Mouse (Mus musculus): Measurements from ENCODE around the gene Olfr198. TPM values are rescaled to one million over a fixed set of nuclear protein-coding genes. Genes with fewer than 3 reads are reported as not detected.
"Not testable (repeated sequence)": the region's sequence is repeated elsewhere in the genome, so short reads cannot be mapped to it uniquely, and the experiment has no call there.

The Olfr198 gene
- not detected in 2 replicates for total RNA-seq (2014; rRNA removed)
- not detected in 2 replicates for polyA plus RNA-seq (2015; fragmentation: Nextera tagmentation; extraction: Ambion mirVana)

- H3K4me1 ChIP-seq (ENCODE audit: insufficient read depth, low read length); H3K9ac ChIP-seq (replicated peaks; ENCODE audit: low read length); H3K9me3 ChIP-seq (ENCODE audit: low read length); H3K27me3 ChIP-seq (ENCODE audit: insufficient read depth, low read length); H3K4me2 ChIP-seq (ENCODE audit: low read depth, low read length); H3K27ac ChIP-seq; H3K36me3 ChIP-seq (ENCODE audit: insufficient read depth, low read length); ATAC-seq; H3K4me3 ChIP-seq (ENCODE audit: low read length); DNase-seq (ENCODE audit: low spot score): not testable (repeated sequence)
- 72% methylated on average over 1 of the region's 1 CpGs for whole genome bisulfite sequencing
Measured at GRCm38 (mm10) chr16:59203433-59203832, at the start of gene Olfr198. Gene Olfr198 (minus strand): TSS chr16:59203533.

DNA sequence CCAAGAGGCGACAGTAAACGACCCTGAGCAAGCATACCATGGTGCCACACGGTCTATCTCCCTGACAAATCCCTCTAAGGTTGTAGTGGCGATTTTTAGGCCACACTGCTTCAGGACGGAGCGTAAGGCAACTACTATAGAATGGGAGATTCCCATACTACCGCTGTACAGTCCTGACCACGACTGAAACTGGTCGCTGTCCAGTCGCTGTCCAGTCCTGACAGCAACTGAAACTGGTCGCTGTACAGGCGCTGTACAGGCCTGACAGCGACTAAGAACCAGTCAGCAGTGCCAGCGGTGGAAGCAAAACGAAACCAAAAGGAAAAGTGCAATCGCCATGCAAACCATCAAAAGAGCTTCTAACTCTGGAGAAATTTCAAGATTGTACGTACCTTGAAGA lies 46.4 kb upstream of the Olfr198 start:
- WGBS = 89% methylated on average over 17 of the region's 17 CpGs
- Histone ChIP-seq H3K9me3 (ENCODE audit: low read length) (no peaks in the 10 kb centered on the region), H3K9ac (replicated peaks; ENCODE audit: low read length) (no peak overlapping the region), H3K4me3 (ENCODE audit: low read length) (no peak overlapping the region), H3K4me1 (ENCODE audit: insufficient read depth, low read length) (no peaks in the 10 kb centered on the region), H3K27ac (no peak overlapping the region), H3K27me3 (ENCODE audit: insufficient read depth, low read length) (no peaks in the 10 kb centered on the region), H3K4me2 (ENCODE audit: low read depth, low read length) (no peak overlapping the region), H3K36me3 (ENCODE audit: insufficient read depth, low read length) (no peaks in the 10 kb centered on the region)
- ATAC-seq = no peak
- no peak for TF ChIP-seq CTCF (IDR thresholded peaks at IDR 0.05; ENCODE audit: low read depth)
- DNase-seq (ENCODE audit: low spot score) = no peak

DNA sequence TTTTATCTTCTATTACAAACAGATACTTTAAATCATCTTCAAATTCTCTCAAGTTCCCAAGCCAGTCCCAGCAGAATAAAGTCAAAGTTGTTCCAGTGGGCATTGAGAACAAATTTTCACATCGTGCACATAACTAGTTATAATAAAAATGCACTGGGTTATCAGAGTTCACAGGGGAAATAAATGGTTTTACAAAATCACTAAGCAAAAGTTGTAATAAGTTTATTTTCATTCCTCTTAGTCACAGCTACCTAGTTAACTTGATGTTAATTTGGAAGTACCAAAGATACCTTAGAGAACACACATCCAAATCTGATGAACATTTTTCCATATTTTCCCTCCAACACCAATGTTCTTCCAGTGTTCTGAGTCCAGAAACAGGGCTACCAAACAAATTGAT lies 16.3 kb upstream of the Olfr198 start, which contains the start of gene Olfr199:
Olfr199 (minus strand) TSS at position 101 of the 400 bp plus-strand sequence.
- not testable (repeated sequence) for DNase-seq (ENCODE audit: low spot score); H3K36me3 ChIP-seq (ENCODE audit: insufficient read depth, low read length); H3K9me3 ChIP-seq (ENCODE audit: low read length); H3K4me3 ChIP-seq (ENCODE audit: low read length); H3K4me2 ChIP-seq (ENCODE audit: low read depth, low read length); ATAC-seq; H3K4me1 ChIP-seq (ENCODE audit: insufficient read depth, low read length); H3K27me3 ChIP-seq (ENCODE audit: insufficient read depth, low read length); H3K9ac ChIP-seq (replicated peaks; ENCODE audit: low read length); H3K27ac ChIP-seq
- WGBS = 84% methylated on average over 1 of the region's 1 CpGs

DNA sequence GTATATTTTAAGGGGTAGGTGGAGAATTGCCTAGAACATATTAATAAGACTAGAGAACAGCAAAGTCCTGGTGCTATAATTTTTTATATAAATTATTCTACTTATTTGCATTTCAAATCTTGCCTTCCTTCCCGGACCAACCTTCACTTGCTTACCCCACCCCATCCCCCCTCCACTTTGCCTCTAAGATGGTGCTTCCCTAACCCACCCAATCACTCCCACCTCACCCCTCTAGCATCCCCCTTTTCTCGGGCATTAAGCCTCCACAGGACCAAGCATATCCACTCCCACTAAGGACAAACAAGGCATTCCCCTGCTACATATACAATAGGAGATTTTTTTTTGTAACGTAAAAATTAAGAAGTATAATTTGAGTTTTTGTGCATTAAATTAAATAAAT lies 14.5 kb upstream of the Olfr198 start:
- H3K9me3 ChIP-seq (ENCODE audit: low read length); H3K9ac ChIP-seq (replicated peaks; ENCODE audit: low read length); H3K4me2 ChIP-seq (ENCODE audit: low read depth, low read length); H3K4me1 ChIP-seq (ENCODE audit: insufficient read depth, low read length); H3K27me3 ChIP-seq (ENCODE audit: insufficient read depth, low read length); DNase-seq (ENCODE audit: low spot score); H3K27ac ChIP-seq; ATAC-seq; H3K4me3 ChIP-seq (ENCODE audit: low read length); H3K36me3 ChIP-seq (ENCODE audit: insufficient read depth, low read length): not testable (repeated sequence)
- WGBS = 81% methylated on average over 3 of the region's 3 CpGs

DNA sequence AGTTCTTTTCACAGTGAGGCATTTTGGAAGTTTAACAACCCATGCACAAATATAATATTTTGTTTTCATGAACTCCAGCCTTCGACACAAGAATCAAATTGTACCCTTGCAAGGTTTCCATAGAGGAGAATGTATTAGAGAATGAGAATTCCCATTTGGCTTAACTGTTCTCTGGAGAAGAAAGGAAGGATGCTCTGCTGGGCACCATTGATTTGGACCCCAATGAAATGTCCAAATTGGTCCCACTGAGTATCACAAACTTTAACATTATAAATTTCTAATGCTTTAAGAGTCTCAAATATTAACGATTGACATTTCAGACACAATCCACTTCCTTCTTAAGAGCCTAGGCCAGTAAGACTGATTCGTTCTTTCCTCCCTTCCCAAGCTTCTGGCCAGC lies 33.0 kb downstream of the Olfr198 start, which contains the start of gene Olfr196:
Olfr196 (minus strand) TSS at position 101 of the 400 bp plus-strand sequence.
- DNase-seq (ENCODE audit: low spot score) (no peak), ATAC-seq (no peak)
- no peaks in the 10 kb centered on the region for H3K36me3 ChIP-seq (ENCODE audit: insufficient read depth, low read length)
- 67% methylated on average over 3 of the region's 3 CpGs for WGBS
- H3K27ac ChIP-seq = no peak within 1 kb of the TSS
- no peaks in the 10 kb centered on the region for H3K27me3 ChIP-seq (ENCODE audit: insufficient read depth, low read length)
- H3K9me3 ChIP-seq (ENCODE audit: low read length) = no peaks in the 10 kb centered on the region
- no peak within 1 kb of the TSS for H3K4me3 ChIP-seq (ENCODE audit: low read length)
- H3K4me2 ChIP-seq (ENCODE audit: low read depth, low read length) = no peak within 1 kb of the TSS
- TF ChIP-seq CTCF (IDR thresholded peaks at IDR 0.05; ENCODE audit: low read depth) = no peak
- no peak within 1 kb of the TSS for H3K9ac ChIP-seq (replicated peaks; ENCODE audit: low read length)
- no peaks in the 10 kb centered on the region for H3K4me1 ChIP-seq (ENCODE audit: insufficient read depth, low read length)

DNA sequence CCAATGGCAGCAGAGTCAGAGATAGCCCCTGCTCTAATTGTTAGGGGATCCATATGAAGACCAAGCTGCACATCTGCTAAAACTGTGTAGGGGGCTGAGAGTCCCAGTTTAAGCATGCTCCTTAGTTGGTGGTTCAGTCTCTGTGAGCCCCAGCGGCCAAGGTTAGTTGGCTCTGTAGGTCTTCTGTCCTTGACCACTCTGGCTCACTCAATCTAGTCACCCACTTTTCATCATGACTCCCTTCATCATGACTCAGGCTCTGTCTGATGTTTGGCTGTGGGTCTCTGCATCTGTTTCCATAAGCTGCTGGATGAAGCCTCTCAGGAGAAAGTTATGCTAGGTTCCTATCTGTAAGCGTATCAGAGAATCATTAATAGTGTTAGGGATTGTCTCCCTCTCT lies 51.3 kb downstream of the Olfr198 start:
- DNase-seq (ENCODE audit: low spot score) (no peak), ATAC-seq (no peak)
- Histone ChIP-seq H3K36me3 (ENCODE audit: insufficient read depth, low read length) (no peaks in the 10 kb centered on the region), H3K27ac (no peak overlapping the region), H3K9me3 (ENCODE audit: low read length) (no peaks in the 10 kb centered on the region), H3K9ac (replicated peaks; ENCODE audit: low read length) (no peak overlapping the region), H3K4me1 (ENCODE audit: insufficient read depth, low read length) (no peaks in the 10 kb centered on the region), H3K27me3 (ENCODE audit: insufficient read depth, low read length) (no peaks in the 10 kb centered on the region), H3K4me3 (ENCODE audit: low read length) (no peak overlapping the region), H3K4me2 (ENCODE audit: low read depth, low read length) (no peak overlapping the region)
- 90% methylated on average over 2 of the region's 2 CpGs for WGBS
- no peak for TF ChIP-seq CTCF (IDR thresholded peaks at IDR 0.05; ENCODE audit: low read depth)

Other genes with a start within 250 kb of the Olfr198 start
- gene Olfr183, start 208.2 kb downstream of the Olfr198 start, total RNA-seq (2014; rRNA removed) = not detected in 2 replicates
- gene Olfr183, start 208.2 kb downstream of the Olfr198 start, polyA plus RNA-seq (2015; fragmentation: Nextera tagmentation; extraction: Ambion mirVana) = not detected in 2 replicates
- gene Olfr186, start 173.2 kb downstream of the Olfr198 start, total RNA-seq (2014; rRNA removed) = not detected in 2 replicates
- not detected in 2 replicates for gene Olfr186, start 173.2 kb downstream of the Olfr198 start, polyA plus RNA-seq (2015; fragmentation: Nextera tagmentation; extraction: Ambion mirVana)
- not detected in 2 replicates for gene Olfr187, start 163.8 kb downstream of the Olfr198 start, total RNA-seq (2014; rRNA removed)
- not detected in 2 replicates for gene Olfr187, start 163.8 kb downstream of the Olfr198 start, polyA plus RNA-seq (2015; fragmentation: Nextera tagmentation; extraction: Ambion mirVana)
- not detected in 2 replicates for gene Olfr190, start 125.5 kb downstream of the Olfr198 start, total RNA-seq (2014; rRNA removed)
- gene Olfr190, start 125.5 kb downstream of the Olfr198 start, polyA plus RNA-seq (2015; fragmentation: Nextera tagmentation; extraction: Ambion mirVana) = not detected in 2 replicates
- not detected in 2 replicates for gene Olfr191, start 113.7 kb downstream of the Olfr198 start, total RNA-seq (2014; rRNA removed)
- gene Olfr191, start 113.7 kb downstream of the Olfr198 start, polyA plus RNA-seq (2015; fragmentation: Nextera tagmentation; extraction: Ambion mirVana) = not detected in 2 replicates
- not detected in 2 replicates for gene Olfr193, start 91.7 kb downstream of the Olfr198 start, total RNA-seq (2014; rRNA removed)
- not detected in 2 replicates for gene Olfr193, start 91.7 kb downstream of the Olfr198 start, polyA plus RNA-seq (2015; fragmentation: Nextera tagmentation; extraction: Ambion mirVana)
- gene Olfr194, start 82.5 kb downstream of the Olfr198 start, total RNA-seq (2014; rRNA removed) = not detected in 2 replicates
- gene Olfr194, start 82.5 kb downstream of the Olfr198 start, polyA plus RNA-seq (2015; fragmentation: Nextera tagmentation; extraction: Ambion mirVana) = not detected in 2 replicates
- not detected in 2 replicates for gene Olfr195, start 56.5 kb downstream of the Olfr198 start, total RNA-seq (2014; rRNA removed)
- not detected in 2 replicates for gene Olfr195, start 56.5 kb downstream of the Olfr198 start, polyA plus RNA-seq (2015; fragmentation: Nextera tagmentation; extraction: Ambion mirVana)
- not detected in 2 replicates for gene Olfr196, start 33.1 kb downstream of the Olfr198 start, total RNA-seq (2014; rRNA removed)
- not detected in 2 replicates for gene Olfr196, start 33.1 kb downstream of the Olfr198 start, polyA plus RNA-seq (2015; fragmentation: Nextera tagmentation; extraction: Ambion mirVana)
- gene Olfr199, start 16.2 kb upstream of the Olfr198 start, total RNA-seq (2014; rRNA removed) = not detected in 2 replicates
- not detected in 2 replicates for gene Olfr199, start 16.2 kb upstream of the Olfr198 start, polyA plus RNA-seq (2015; fragmentation: Nextera tagmentation; extraction: Ambion mirVana)
- not detected in 2 replicates for gene Olfr201, start 69.1 kb upstream of the Olfr198 start, total RNA-seq (2014; rRNA removed)
- gene Olfr201, start 69.1 kb upstream of the Olfr198 start, polyA plus RNA-seq (2015; fragmentation: Nextera tagmentation; extraction: Ambion mirVana) = not detected in 2 replicates
- gene Olfr202, start 83.3 kb upstream of the Olfr198 start, total RNA-seq (2014; rRNA removed) = not detected in 2 replicates
- not detected in 2 replicates for gene Olfr202, start 83.3 kb upstream of the Olfr198 start, polyA plus RNA-seq (2015; fragmentation: Nextera tagmentation; extraction: Ambion mirVana)
- not detected in 2 replicates for gene Olfr203, start 95.3 kb upstream of the Olfr198 start, total RNA-seq (2014; rRNA removed)
- gene Olfr203, start 95.3 kb upstream of the Olfr198 start, polyA plus RNA-seq (2015; fragmentation: Nextera tagmentation; extraction: Ambion mirVana) = not detected in 2 replicates
- gene Olfr204, start 114.7 kb upstream of the Olfr198 start, total RNA-seq (2014; rRNA removed) = not detected in 2 replicates
- gene Olfr204, start 114.7 kb upstream of the Olfr198 start, polyA plus RNA-seq (2015; fragmentation: Nextera tagmentation; extraction: Ambion mirVana) = not detected in 2 replicates
- not detected in 2 replicates for gene Olfr205, start 127.6 kb upstream of the Olfr198 start, total RNA-seq (2014; rRNA removed)
- not detected in 2 replicates for gene Olfr205, start 127.6 kb upstream of the Olfr198 start, polyA plus RNA-seq (2015; fragmentation: Nextera tagmentation; extraction: Ambion mirVana)
- not detected in 2 replicates for gene Olfr206, start 145.7 kb upstream of the Olfr198 start, total RNA-seq (2014; rRNA removed)
- gene Olfr206, start 145.7 kb upstream of the Olfr198 start, polyA plus RNA-seq (2015; fragmentation: Nextera tagmentation; extraction: Ambion mirVana) = not detected in 2 replicates
- gene Olfr209, start 160.5 kb upstream of the Olfr198 start, total RNA-seq (2014; rRNA removed) = not detected in 2 replicates
- not detected in 2 replicates for gene Olfr209, start 160.5 kb upstream of the Olfr198 start, polyA plus RNA-seq (2015; fragmentation: Nextera tagmentation; extraction: Ambion mirVana)
- gene Gabrr3, start 203.8 kb upstream of the Olfr198 start, total RNA-seq (2014; rRNA removed) = not detected in 2 replicates
- gene Gabrr3, start 203.8 kb upstream of the Olfr198 start, polyA plus RNA-seq (2015; fragmentation: Nextera tagmentation; extraction: Ambion mirVana) = 0.03 TPM in 1 of 2 replicates, not detected in the other

Measured in hindbrain, postnatal 0 days (tissue).